Mouse (Mus musculus): ENCODE data around the gene Tbx21. TPM values are rescaled to one million over a fixed set of nuclear protein-coding genes. Genes with fewer than 3 reads are reported as not detected.

The Tbx21 gene
- polyA plus RNA-seq, 1 experiment: 0.24 TPM

- H3K27me3 ChIP-seq (ENCODE audit: control insufficient read depth, insufficient read depth, low read length, poor library complexity, severe bottlenecking): no peaks in the 10 kb centered on the region
- H3K4me1 ChIP-seq (ENCODE audit: control insufficient read depth, insufficient read depth, low read length): no peaks in the 10 kb centered on the region
- TF ChIP-seq CTCF (IDR thresholded peaks at IDR 0.05; ENCODE audit: low read depth, low read length): peak; percentile 86
- TF ChIP-seq POLR2A (IDR thresholded peaks at IDR 0.05; ENCODE audit: insufficient read depth, low read length): no peak
- no peak overlapping the region for H3K4me3 ChIP-seq (ENCODE audit: low read depth, low read length)
- H3K9ac ChIP-seq (ENCODE audit: low read depth, poor library complexity, severe bottlenecking): no peak overlapping the region
- no peaks in the 10 kb centered on the region for H3K36me3 ChIP-seq (ENCODE audit: control insufficient read depth, insufficient read depth, low read length, poor library complexity, severe bottlenecking)
- no peaks in the 10 kb centered on the region for H3K9me3 ChIP-seq (replicated peaks; ENCODE audit: control insufficient read depth, insufficient read depth, low read length, poor library complexity, severe bottlenecking)
- no peak overlapping the region for H3K27ac ChIP-seq (ENCODE audit: insufficient read depth, low read length)
These were observed 13.4 kb downstream of the Tbx21 start for GRCm38 (mm10) chr11:97101722-97102121.

GRCm38 (mm10) chr11:97098791-97099190 is 16.3 kb downstream of the Tbx21 start:
- TF ChIP-seq POLR2A (IDR thresholded peaks at IDR 0.05; ENCODE audit: insufficient read depth, low read length) (no peak), CTCF (IDR thresholded peaks at IDR 0.05; ENCODE audit: low read depth, low read length) (no peak), EP300 (IDR thresholded peaks at IDR 0.05; ENCODE audit: insufficient read depth, low read depth, low read length) (no peak)
- Histone ChIP-seq H3K4me1 (ENCODE audit: control insufficient read depth, insufficient read depth, low read length) (no peaks in the 10 kb centered on the region), H3K27me3 (ENCODE audit: control insufficient read depth, insufficient read depth, low read length, poor library complexity, severe bottlenecking) (no peaks in the 10 kb centered on the region), H3K9ac (ENCODE audit: low read depth, poor library complexity, severe bottlenecking) (0 out of 2 replicates have a peak overlapping the region, but pooled peaks have one; percentile 12), H3K36me3 (ENCODE audit: control insufficient read depth, insufficient read depth, low read length, poor library complexity, severe bottlenecking) (no peaks in the 10 kb centered on the region), H3K4me3 (ENCODE audit: low read depth, low read length) (peak overlapping the region; percentile 12), H3K9me3 (replicated peaks; ENCODE audit: control insufficient read depth, insufficient read depth, low read length, poor library complexity, severe bottlenecking) (no peaks in the 10 kb centered on the region), H3K27ac (ENCODE audit: insufficient read depth, low read length) (no peak overlapping the region)

GRCm38 (mm10) chr11:97094600-97094999 is 20.5 kb downstream of the Tbx21 start:
- no peak for TF ChIP-seq CTCF (IDR thresholded peaks at IDR 0.05; ENCODE audit: low read depth, low read length)
- TF ChIP-seq EP300 (IDR thresholded peaks at IDR 0.05; ENCODE audit: insufficient read depth, low read depth, low read length): no peak
- no peak for TF ChIP-seq POLR2A (IDR thresholded peaks at IDR 0.05; ENCODE audit: insufficient read depth, low read length)
- Histone ChIP-seq H3K4me3 (ENCODE audit: low read depth, low read length) (no peak overlapping the region), H3K9ac (ENCODE audit: low read depth, poor library complexity, severe bottlenecking) (no peak overlapping the region), H3K27me3 (ENCODE audit: control insufficient read depth, insufficient read depth, low read length, poor library complexity, severe bottlenecking) (no peaks in the 10 kb centered on the region), H3K9me3 (replicated peaks; ENCODE audit: control insufficient read depth, insufficient read depth, low read length, poor library complexity, severe bottlenecking) (no peaks in the 10 kb centered on the region), H3K27ac (ENCODE audit: insufficient read depth, low read length) (no peak overlapping the region), H3K4me1 (ENCODE audit: control insufficient read depth, insufficient read depth, low read length) (no peaks in the 10 kb centered on the region), H3K36me3 (ENCODE audit: control insufficient read depth, insufficient read depth, low read length, poor library complexity, severe bottlenecking) (no peaks in the 10 kb centered on the region)

GRCm38 (mm10) chr11:97086365-97086764 is 28.8 kb downstream of the Tbx21 start:
- H3K27ac ChIP-seq (ENCODE audit: insufficient read depth, low read length): no peak overlapping the region
- no peaks in the 10 kb centered on the region for H3K9me3 ChIP-seq (replicated peaks; ENCODE audit: control insufficient read depth, insufficient read depth, low read length, poor library complexity, severe bottlenecking)
- TF ChIP-seq POLR2A (IDR thresholded peaks at IDR 0.05; ENCODE audit: insufficient read depth, low read length): no peak
- TF ChIP-seq EP300 (IDR thresholded peaks at IDR 0.05; ENCODE audit: insufficient read depth, low read depth, low read length): no peak
- no peak for TF ChIP-seq CTCF (IDR thresholded peaks at IDR 0.05; ENCODE audit: low read depth, low read length)
- H3K4me1 ChIP-seq (ENCODE audit: control insufficient read depth, insufficient read depth, low read length): peaks cover 2% of the 10 kb centered on the region
- no peaks in the 10 kb centered on the region for H3K27me3 ChIP-seq (ENCODE audit: control insufficient read depth, insufficient read depth, low read length, poor library complexity, severe bottlenecking)
- H3K9ac ChIP-seq (ENCODE audit: low read depth, poor library complexity, severe bottlenecking): no peak overlapping the region
- no peaks in the 10 kb centered on the region for H3K36me3 ChIP-seq (ENCODE audit: control insufficient read depth, insufficient read depth, low read length, poor library complexity, severe bottlenecking)
- no peak overlapping the region for H3K4me3 ChIP-seq (ENCODE audit: low read depth, low read length)

GRCm38 (mm10) chr11:97084821-97085505 is 30.2 kb downstream of the Tbx21 start:
- Histone ChIP-seq H3K4me3 (ENCODE audit: low read depth, low read length) (no peak overlapping the region), H3K27me3 (ENCODE audit: control insufficient read depth, insufficient read depth, low read length, poor library complexity, severe bottlenecking) (no peaks in the 10 kb centered on the region), H3K36me3 (ENCODE audit: control insufficient read depth, insufficient read depth, low read length, poor library complexity, severe bottlenecking) (no peaks in the 10 kb centered on the region), H3K27ac (ENCODE audit: insufficient read depth, low read length) (no peak overlapping the region), H3K9me3 (replicated peaks; ENCODE audit: control insufficient read depth, insufficient read depth, low read length, poor library complexity, severe bottlenecking) (no peaks in the 10 kb centered on the region), H3K9ac (ENCODE audit: low read depth, poor library complexity, severe bottlenecking) (no peak overlapping the region), H3K4me1 (ENCODE audit: control insufficient read depth, insufficient read depth, low read length) (peaks cover 2% of the 10 kb centered on the region)
- no peak for TF ChIP-seq POLR2A (IDR thresholded peaks at IDR 0.05; ENCODE audit: insufficient read depth, low read length)
- TF ChIP-seq EP300 (IDR thresholded peaks at IDR 0.05; ENCODE audit: insufficient read depth, low read depth, low read length): no peak
- no peak for TF ChIP-seq CTCF (IDR thresholded peaks at IDR 0.05; ENCODE audit: low read depth, low read length)

- Histone ChIP-seq H3K9ac (ENCODE audit: low read depth, poor library complexity, severe bottlenecking) (no peak overlapping the region), H3K27ac (ENCODE audit: insufficient read depth, low read length) (no peak overlapping the region), H3K4me1 (ENCODE audit: control insufficient read depth, insufficient read depth, low read length) (peaks cover 2% of the 10 kb centered on the region), H3K4me3 (ENCODE audit: low read depth, low read length) (no peak overlapping the region), H3K36me3 (ENCODE audit: control insufficient read depth, insufficient read depth, low read length, poor library complexity, severe bottlenecking) (no peaks in the 10 kb centered on the region), H3K9me3 (replicated peaks; ENCODE audit: control insufficient read depth, insufficient read depth, low read length, poor library complexity, severe bottlenecking) (no peaks in the 10 kb centered on the region), H3K27me3 (ENCODE audit: control insufficient read depth, insufficient read depth, low read length, poor library complexity, severe bottlenecking) (no peaks in the 10 kb centered on the region)
- TF ChIP-seq POLR2A (IDR thresholded peaks at IDR 0.05; ENCODE audit: insufficient read depth, low read length): no peak
- TF ChIP-seq EP300 (IDR thresholded peaks at IDR 0.05; ENCODE audit: insufficient read depth, low read depth, low read length): no peak
- TF ChIP-seq CTCF (IDR thresholded peaks at IDR 0.05; ENCODE audit: low read depth, low read length): no peak
These were observed 31.6 kb downstream of the Tbx21 start for GRCm38 (mm10) chr11:97083401-97084140.
